Mouse (Mus musculus) heart, embryonic 12.5 days (tissue): Measurements from ENCODE around the gene Aaed1. TPM values are rescaled to one million over a fixed set of nuclear protein-coding genes. Genes with fewer than 3 reads are reported as not detected.

Source experiments
- ATAC-seq: fragments of 200-750 bp; cut with Nextera tagmentation; 2 replicates; pipeline ENCODE4 v1.8.0; 2017; ENCODE audit warnings: moderate TSS enrichment, moderate library complexity; ENCODE audit not compliant: insufficient number of reproducible peaks, low FRiP score
- H3K27ac ChIP-seq: fragments of 300-500 bp; sonication (generic); 2 replicates; pipeline ENCODE4 v1.5.1; 2016; ENCODE audit warnings: mild to moderate bottlenecking, moderate library complexity; ENCODE audit not compliant: poor library complexity, severe bottlenecking
- H3K27me3 ChIP-seq: fragments of 300-500 bp; sonication (generic); replicated peaks from 2 replicates; pipeline ENCODE4 v1.6.1; 2016; ENCODE audit warnings: mild to moderate bottlenecking, moderate library complexity
- H3K36me3 ChIP-seq: fragments of 300-500 bp; sonication (generic); 2 replicates; pipeline ENCODE4 v1.6.1; 2016; ENCODE audit warnings: mild to moderate bottlenecking, moderate library complexity
- H3K4me1 ChIP-seq: fragments of 300-500 bp; sonication (generic); replicated peaks from 2 replicates; pipeline ENCODE4 v1.6.1; 2016; ENCODE audit warnings: mild to moderate bottlenecking
- H3K4me2 ChIP-seq: fragments of 300-500 bp; sonication (generic); 2 replicates; pipeline ENCODE4 v1.6.1; 2016; ENCODE audit warnings: mild to moderate bottlenecking, moderate library complexity
- H3K4me3 ChIP-seq: fragments of 300-500 bp; sonication (generic); 2 replicates; pipeline ENCODE4 v1.5.1; 2016; ENCODE audit warnings: mild to moderate bottlenecking
- H3K9ac ChIP-seq: fragments of 300-500 bp; sonication (generic); 2 replicates; pipeline ENCODE4 v1.6.1; 2016; ENCODE audit warnings: mild to moderate bottlenecking, moderate library complexity
- H3K9me3 ChIP-seq: fragments of 300-500 bp; sonication (generic); replicated peaks from 2 replicates; pipeline ENCODE4 v1.6.1; 2016; ENCODE audit warnings: mild to moderate bottlenecking, moderate library complexity
- WGBS: fragments of 180-500 bp; shearing (Covaris S2); methylation state at CpG from one replicate; pipeline ENCODE4 v1.1.7; 2016; 5-methylcytosine and 5-hydroxymethylcytosine counted together
- polyA plus RNA-seq: library from polyadenylated mRNA; unstranded; fragments of >200 nt; fragmentation: Nextera tagmentation; extraction: Ambion mirVana; gene quantifications from 2 replicates; pipeline ENCODE4 v1.2.1, GENCODE M21; 2016

Aaed1 gene
- polyA plus RNA-seq, 1 experiment from 2014 or later, result 89.0 TPM

DNA sequence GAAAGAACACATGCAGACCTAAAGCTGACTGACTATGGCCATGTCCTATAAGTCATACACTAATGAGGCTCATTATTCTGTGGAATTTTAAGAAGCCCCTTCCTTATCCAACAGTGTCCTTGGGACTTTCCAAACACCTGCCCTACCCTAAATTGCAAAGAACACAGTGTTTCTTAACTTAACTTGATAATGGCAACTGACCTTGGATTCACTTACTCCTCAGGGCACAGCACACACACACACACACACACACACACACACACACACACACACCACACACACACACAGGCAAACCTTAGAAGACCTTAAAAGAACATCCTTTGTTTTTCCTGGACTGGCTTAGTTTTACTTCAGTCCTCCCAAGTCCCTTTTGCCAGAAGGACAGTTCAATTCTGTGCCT lies 58.8 kb downstream of the Aaed1 start:
- H3K4me1 ChIP-seq, result peaks cover 35% of the 10 kb centered on the region
- H3K36me3 ChIP-seq, result no peaks in the 10 kb centered on the region
- no peaks in the 10 kb centered on the region for H3K9me3 ChIP-seq
- no peak overlapping the region for H3K9ac ChIP-seq
- H3K27ac ChIP-seq, result no peak overlapping the region
- H3K4me3 ChIP-seq, result no peak overlapping the region
- no peaks in the 10 kb centered on the region for H3K27me3 ChIP-seq
- ATAC-seq, result no peak
- H3K4me2 ChIP-seq, result no peak overlapping the region

DNA sequence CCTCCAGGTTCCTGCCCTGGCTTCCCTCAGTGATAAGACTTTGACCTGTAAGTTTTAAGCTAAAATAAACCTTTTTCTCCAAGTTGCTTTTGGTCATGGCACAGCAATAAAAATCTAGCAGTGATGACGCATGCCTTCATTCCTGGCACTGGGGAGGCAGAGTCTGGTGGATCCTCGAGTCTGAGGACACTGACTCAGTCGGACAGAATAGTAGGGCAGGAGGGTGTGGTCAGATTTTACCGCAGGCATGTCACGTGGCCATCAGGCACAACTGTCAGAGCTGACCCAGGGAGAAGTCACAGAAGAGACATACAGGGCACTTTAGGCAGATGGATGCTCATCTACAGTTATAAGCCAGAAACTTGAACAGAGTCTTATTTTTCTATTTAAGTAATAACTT lies 60.4 kb downstream of the Aaed1 start:
- Histone ChIP-seq H3K9me3 (no peaks in the 10 kb centered on the region), H3K9ac (no peak overlapping the region), H3K4me1 (peaks cover 29% of the 10 kb centered on the region), H3K27ac (no peak overlapping the region), H3K4me3 (no peak overlapping the region), H3K27me3 (no peaks in the 10 kb centered on the region), H3K36me3 (no peaks in the 10 kb centered on the region), H3K4me2 (no peak overlapping the region)
- no peak for ATAC-seq
- WGBS, result 49% methylated on average over 5 of the region's 5 CpGs

DNA sequence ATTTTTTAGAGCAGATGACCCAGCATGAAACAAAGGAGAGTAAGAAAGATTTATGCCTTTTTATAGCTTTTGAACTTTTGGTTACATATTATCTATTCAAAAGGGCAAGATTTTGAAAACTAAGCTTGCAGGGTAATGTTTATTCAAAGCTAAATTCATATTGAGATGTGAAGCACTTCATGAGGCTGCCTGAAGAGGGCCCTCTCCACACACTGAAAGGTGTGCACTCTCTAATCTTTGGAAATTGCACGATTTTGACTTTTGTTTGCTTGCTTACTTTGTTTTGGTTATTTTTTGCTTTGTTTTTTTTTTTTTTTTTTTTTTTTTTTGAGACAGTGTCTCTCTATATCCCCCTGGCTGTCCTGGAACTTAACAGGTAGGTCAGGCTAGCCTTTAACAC lies 62.1 kb downstream of the Aaed1 start:
- no peak for ATAC-seq
- Histone ChIP-seq H3K9me3 (no peaks in the 10 kb centered on the region), H3K27me3 (no peaks in the 10 kb centered on the region), H3K9ac (no peak overlapping the region), H3K4me1 (peaks cover 23% of the 10 kb centered on the region), H3K4me3 (no peak overlapping the region), H3K27ac (no peak overlapping the region), H3K36me3 (peaks cover 2% of the 10 kb centered on the region; the same call in 1 of the 2 replicates), H3K4me2 (no peak overlapping the region)
- WGBS, result 38% methylated on average over 1 of the region's 1 CpGs

DNA sequence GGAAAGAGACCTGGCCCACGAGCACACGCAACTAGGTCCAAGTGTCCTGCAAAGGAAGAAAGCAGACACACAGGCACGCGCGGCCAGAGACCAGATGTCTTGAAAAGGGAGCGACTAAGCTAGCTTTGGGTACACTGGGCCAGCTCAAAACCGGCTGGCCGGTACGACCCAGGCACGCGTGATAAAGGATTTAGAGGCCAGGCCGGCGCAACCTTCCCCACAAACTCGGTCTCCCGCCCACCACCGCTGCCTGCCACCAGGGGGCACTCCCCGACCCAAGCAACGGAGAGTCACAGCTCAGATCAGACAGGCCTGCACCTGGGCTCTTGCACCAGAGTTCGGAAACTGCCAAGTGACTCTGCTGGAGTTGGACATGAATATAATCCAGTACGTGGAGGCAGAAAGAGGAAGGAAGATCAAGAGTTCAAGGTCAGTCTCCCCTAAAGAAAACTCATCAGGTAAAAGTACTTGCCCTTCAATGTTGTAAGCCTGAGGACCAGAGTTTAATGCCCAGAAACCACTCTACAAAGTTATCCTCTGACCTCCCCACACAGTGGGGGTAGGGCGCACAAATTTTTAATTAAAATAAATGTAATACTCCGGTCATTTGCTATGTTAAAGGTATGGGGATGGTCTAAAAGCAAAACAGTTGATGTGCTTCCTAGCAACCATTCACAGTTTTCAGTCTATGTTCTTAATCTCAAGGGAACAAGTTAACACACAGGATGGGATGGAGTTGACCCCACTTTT lies 63.6 kb downstream of the Aaed1 start:
- H3K27ac ChIP-seq, result peak overlapping the region; percentile 75
- H3K4me3 ChIP-seq, result peak overlapping the region; percentile 56
- peak; percentile 87 for ATAC-seq
- peaks cover 3% of the 10 kb centered on the region; the same call in 1 of the 2 replicates for H3K36me3 ChIP-seq
- peak overlapping the region; percentile 88 for H3K4me2 ChIP-seq
- H3K9ac ChIP-seq, result peak overlapping the region; percentile 63
- WGBS, result 5% methylated on average over 22 of the region's 22 CpGs
- H3K9me3 ChIP-seq, result no peaks in the 10 kb centered on the region
- H3K4me1 ChIP-seq, result peaks cover 23% of the 10 kb centered on the region
- H3K27me3 ChIP-seq, result no peaks in the 10 kb centered on the region

DNA sequence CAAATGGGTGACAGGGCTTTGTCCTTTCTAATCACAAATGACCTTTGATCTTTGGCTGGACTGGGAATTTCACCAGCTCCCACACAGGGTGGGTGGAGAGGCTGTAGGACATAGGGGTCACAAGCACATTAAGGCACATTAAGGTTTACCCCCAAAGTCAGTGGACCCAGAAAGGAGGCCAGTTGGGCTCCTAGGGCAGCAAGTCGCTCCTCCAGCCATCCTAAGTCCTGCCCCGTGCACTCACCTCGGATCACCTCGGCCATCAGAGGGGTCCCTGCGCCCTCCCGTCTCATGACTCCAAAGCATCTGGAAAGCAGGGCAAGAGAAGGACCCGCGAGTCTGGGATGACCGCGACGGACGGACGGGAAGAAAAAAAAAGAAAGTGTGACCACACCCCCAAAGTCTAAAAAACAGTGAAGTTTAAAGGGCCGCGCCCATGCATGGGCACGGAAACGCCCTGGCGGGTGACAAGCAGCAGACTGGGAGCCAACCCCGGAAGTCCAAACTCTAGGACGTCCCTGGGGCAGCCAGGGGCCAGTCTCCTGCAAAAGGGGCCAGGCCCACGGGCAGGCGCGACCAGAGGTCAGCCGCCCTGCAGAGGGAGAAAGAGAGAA lies 64.2 kb downstream of the Aaed1 start:
- H3K4me1 ChIP-seq, result peaks cover 17% of the 10 kb centered on the region
- no peaks in the 10 kb centered on the region for H3K27me3 ChIP-seq
- no peaks in the 10 kb centered on the region for H3K9me3 ChIP-seq
- H3K36me3 ChIP-seq, result peaks cover 6% of the 10 kb centered on the region
- peak overlapping the region; percentile 56 for H3K4me3 ChIP-seq
- peak overlapping the region; percentile 75 for H3K27ac ChIP-seq
- peak; percentile 95 for ATAC-seq
- 0% methylated on average over 24 of the region's 24 CpGs for WGBS
- peak overlapping the region; percentile 88 for H3K4me2 ChIP-seq
- peak overlapping the region; percentile 63 for H3K9ac ChIP-seq

DNA sequence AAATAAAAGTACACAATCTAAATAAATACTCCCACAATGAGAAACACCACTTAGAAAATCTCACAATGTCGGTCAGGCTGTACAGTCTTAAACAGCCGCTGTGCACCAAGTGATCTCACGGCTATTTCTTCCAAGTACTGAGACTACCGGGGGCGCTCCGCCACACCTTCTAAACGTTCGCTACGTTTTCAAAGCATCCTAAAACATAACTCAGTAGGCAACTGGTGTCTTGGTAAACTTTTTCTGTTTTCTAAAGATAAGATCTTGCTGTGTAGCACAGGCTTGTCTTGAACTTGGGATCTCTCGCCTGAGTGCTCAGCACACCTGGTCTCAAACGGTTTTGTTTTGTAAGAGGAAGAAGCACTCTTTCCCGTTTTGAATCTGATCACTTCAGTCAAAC lies 66.4 kb downstream of the Aaed1 start:
- ATAC-seq, result no peak
- 88% methylated on average over 12 of the region's 12 CpGs for WGBS

DNA sequence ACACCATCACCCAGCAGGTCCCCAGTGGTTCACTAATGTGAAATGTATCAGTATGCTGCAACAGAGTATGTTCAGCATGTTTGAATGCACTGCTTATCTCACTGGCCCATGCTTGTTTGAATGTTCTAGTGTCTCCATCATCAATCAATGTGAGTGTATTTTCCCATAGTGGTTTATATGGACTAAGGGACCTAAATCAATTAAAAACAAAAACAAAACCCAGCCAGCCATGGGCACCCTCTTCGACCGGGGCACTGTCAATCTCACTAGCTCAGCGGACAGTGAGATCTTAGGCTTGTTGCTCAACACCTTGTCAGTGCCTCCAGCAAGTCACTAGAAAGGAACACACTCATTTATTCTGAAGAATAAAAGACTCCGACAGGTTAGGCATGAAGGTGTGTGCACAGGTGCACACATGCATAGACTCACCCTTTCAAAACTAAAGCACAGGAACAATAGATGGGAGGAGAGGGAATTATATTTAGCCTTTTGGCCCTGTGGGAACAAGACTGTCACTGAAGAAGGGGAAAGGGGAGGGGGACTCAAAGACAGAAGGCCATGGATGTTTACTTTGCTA lies 67.7 kb downstream of the Aaed1 start:
- no peak overlapping the region for H3K4me3 ChIP-seq
- H3K9ac ChIP-seq, result no peak overlapping the region
- H3K27ac ChIP-seq, result no peak overlapping the region
- H3K4me2 ChIP-seq, result no peak overlapping the region
- peaks cover 15% of the 10 kb centered on the region for H3K4me1 ChIP-seq
- no peaks in the 10 kb centered on the region for H3K27me3 ChIP-seq
- 77% methylated on average over 4 of the region's 4 CpGs for WGBS
- H3K36me3 ChIP-seq, result peaks cover 14% of the 10 kb centered on the region
- H3K9me3 ChIP-seq, result no peaks in the 10 kb centered on the region
- no peak for ATAC-seq

More for the DNA sequence above, 66.4 kb downstream of the Aaed1 start:
- H3K4me2 ChIP-seq, result no peak overlapping the region
- peaks cover 14% of the 10 kb centered on the region for H3K36me3 ChIP-seq
- H3K4me3 ChIP-seq, result no peak overlapping the region
- no peak overlapping the region for H3K27ac ChIP-seq
- no peak overlapping the region for H3K9ac ChIP-seq
- H3K9me3 ChIP-seq, result no peaks in the 10 kb centered on the region
- H3K27me3 ChIP-seq, result no peaks in the 10 kb centered on the region
- H3K4me1 ChIP-seq, result peaks cover 7% of the 10 kb centered on the region; the same call in 1 of the 2 replicates

DNA sequence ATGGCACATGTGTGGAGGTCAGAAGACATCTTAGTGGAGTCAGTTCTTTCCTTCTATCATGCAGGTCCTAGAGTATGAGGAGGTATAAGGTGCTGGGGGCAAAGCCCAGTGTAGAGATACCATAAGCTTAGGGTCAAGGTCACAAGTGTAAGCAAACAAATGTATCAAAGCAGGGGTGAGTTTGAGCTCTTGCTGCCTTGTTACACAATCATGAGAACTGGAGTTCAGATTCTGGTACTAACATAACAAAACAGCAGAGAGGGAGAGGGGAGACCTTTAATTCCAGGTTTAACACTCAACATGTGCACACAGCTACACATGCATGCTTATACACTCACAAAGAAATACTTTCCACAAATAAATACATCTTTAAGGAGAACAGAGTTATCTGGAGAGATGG lies 69.8 kb downstream of the Aaed1 start:
- ATAC-seq, result no peak
- Histone ChIP-seq H3K4me1 (peaks cover 13% of the 10 kb centered on the region), H3K27ac (no peak overlapping the region), H3K9me3 (no peaks in the 10 kb centered on the region), H3K27me3 (no peaks in the 10 kb centered on the region), H3K9ac (no peak overlapping the region), H3K4me3 (no peak overlapping the region), H3K36me3 (peaks cover 14% of the 10 kb centered on the region), H3K4me2 (no peak overlapping the region)

DNA sequence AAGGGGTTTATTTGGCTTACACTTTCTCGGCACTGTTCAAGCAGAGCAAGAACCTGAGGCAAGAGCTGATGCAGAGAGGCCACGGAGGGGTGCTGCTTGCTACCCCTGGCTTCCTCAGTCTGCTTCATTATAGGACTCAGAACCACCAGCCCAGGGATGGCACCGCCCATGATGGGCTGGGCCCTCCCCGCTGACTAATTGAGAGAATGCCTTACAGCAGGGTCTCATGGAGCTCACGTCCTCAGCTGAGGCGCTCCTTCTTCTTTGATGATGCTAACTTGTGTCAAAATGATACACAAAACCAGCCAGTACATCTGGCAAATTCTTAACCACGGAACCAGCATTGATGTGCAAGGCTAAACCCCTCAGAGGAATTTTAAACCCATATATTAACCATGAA lies 71.9 kb downstream of the Aaed1 start:
- H3K9ac ChIP-seq, result no peak overlapping the region
- H3K27me3 ChIP-seq, result no peaks in the 10 kb centered on the region
- peak overlapping the region; percentile 81 for H3K27ac ChIP-seq
- H3K9me3 ChIP-seq, result no peaks in the 10 kb centered on the region
- H3K4me1 ChIP-seq, result peaks cover 27% of the 10 kb centered on the region
- peaks cover 14% of the 10 kb centered on the region for H3K36me3 ChIP-seq
- H3K4me2 ChIP-seq, result peak overlapping the region; percentile 47
- 52% methylated on average over 7 of the region's 7 CpGs for WGBS
- H3K4me3 ChIP-seq, result no peak overlapping the region
- 0 out of 2 replicates have a peak, but pooled peaks have one; percentile 27 for ATAC-seq

DNA sequence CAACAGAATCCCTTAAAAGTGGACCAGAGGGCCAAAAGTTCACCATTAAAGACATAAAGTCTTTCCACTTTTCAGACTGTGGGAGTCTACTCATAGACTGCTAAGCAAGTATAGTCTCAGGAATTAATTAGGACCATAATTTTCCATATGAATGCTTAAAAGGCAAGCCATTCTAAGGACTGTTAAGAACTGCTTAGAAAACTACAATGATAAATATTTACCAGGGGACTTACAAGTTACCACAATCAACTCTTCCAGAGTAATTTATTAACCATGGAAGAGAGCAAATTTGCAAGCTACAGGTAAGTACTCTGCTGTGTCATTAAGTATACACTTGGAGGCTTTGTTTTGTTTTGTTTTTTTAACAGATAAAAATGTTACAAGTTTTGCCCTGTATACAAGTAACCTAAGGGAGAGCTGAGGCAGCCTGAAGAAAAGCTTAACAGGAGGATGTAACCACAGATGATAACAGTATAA lies 74.8 kb downstream of the Aaed1 start:
- Histone ChIP-seq H3K4me2 (no peak overlapping the region), H3K36me3 (peaks cover 5% of the 10 kb centered on the region), H3K9ac (no peak overlapping the region), H3K27ac (peak overlapping the region; percentile 60), H3K4me3 (no peak overlapping the region), H3K4me1 (peaks cover 48% of the 10 kb centered on the region), H3K27me3 (no peaks in the 10 kb centered on the region), H3K9me3 (no peaks in the 10 kb centered on the region)
- ATAC-seq, result no peak

DNA sequence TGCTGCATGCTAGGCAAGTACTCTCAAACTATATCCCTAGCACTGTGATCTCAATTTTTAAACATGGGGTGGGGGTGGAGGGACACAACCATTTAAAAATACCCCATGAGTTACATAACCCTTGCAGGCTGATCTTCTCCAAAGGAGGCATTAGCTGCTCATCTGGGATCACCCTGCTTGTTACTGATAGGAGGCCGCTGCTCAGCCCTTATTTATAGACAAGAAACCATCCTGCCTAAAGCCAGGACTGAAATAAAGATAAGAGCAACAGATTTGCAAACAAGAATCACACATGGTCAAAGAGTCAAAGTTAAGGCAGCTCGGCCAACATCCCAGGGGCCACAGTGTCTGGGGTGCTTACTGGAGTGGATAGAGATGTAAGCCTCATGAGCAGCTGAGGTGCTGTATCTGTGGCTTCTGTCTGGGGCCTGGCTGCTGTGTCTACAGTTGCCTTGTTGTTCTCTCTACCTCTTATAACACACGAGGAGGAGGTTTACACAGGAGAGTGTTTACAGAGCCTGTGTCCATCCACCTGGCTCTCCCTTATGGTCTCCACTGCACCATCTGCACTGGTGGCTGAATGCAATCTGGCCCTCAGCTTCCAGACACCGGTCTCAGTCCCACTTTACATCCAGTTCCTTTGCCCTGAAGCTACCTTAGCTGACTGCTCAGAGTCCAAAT lies 75.4 kb downstream of the Aaed1 start:
- Histone ChIP-seq H3K27ac (peak overlapping the region; percentile 60), H3K4me3 (no peak overlapping the region), H3K4me2 (peak overlapping the region; percentile 7; the same call in 1 of the 2 replicates), H3K9me3 (no peaks in the 10 kb centered on the region), H3K9ac (no peak overlapping the region), H3K27me3 (no peaks in the 10 kb centered on the region), H3K4me1 (peaks cover 48% of the 10 kb centered on the region), H3K36me3 (0 out of 2 replicates have a peak, but pooled peaks cover 2% of the 10 kb centered on the region)
- 26% methylated on average over 4 of the region's 4 CpGs for WGBS
- 0 out of 2 replicates have a peak, but pooled peaks have one; percentile 55 for ATAC-seq
